Mouse (Mus musculus): Measurements from ENCODE around the gene Tmem216.

GRCm38 (mm10) chr19:10562351-10562750 lies 6.3 kb upstream of the Tmem216 start:
- no peak for TF ChIP-seq CTCF (conservative IDR thresholded peaks at IDR 0.05; ENCODE audit: insufficient read depth, insufficient read length, low read depth, low read length)
- no peak for TF ChIP-seq POLR2A (IDR thresholded peaks at IDR 0.05; ENCODE audit: low read depth, low read length)

Measured in kidney, adult 2 months (tissue).